Mouse (Mus musculus): ENCODE data around the gene Oprl1.

DNA sequence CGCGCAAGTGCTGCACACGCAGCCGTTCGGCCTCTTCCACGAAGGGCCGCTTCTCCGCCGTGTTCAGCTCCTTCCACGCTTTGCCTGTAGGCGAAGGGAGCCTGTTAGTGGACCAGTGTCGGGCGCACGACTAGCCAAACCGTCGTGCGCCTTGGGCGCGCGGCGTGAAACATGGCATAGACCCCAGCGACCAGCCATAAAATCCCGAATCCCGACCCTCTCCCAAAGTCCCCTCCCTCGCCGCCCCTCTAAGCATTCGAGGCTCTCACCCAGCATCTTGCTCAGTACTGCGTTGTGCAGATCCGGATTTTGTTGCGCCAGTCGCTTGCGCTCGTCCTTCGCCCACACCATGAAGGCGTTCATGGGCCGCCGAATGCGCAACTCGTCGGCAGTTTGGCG, 43.9 kb upstream of the Oprl1 start:
- TF ChIP-seq TAL1 (IDR thresholded peaks at IDR 0.05; ENCODE audit: low read length) (no peak), GATA1 (IDR thresholded peaks at IDR 0.05; ENCODE audit: low read length) (no peak)

Data from erythroblast, embryonic 14.5 days (primary cell).